Mouse (Mus musculus) bone marrow macrophage, adult 2 months (primary cell): ENCODE results near the gene Pdss2.

Source experiments
- CTCF ChIP-seq: IDR thresholded peaks from 2 replicates; pipeline ENCODE4 v1.5.1; 2012; ENCODE audit warnings: low read depth, mild to moderate bottlenecking, low read length, moderate library complexity
- POLR2A ChIP-seq: IDR thresholded peaks from 2 replicates; pipeline ENCODE4 v1.6.1; 2012; ENCODE audit warnings: mild to moderate bottlenecking, low read depth, low read length, borderline replicate concordance

DNA sequence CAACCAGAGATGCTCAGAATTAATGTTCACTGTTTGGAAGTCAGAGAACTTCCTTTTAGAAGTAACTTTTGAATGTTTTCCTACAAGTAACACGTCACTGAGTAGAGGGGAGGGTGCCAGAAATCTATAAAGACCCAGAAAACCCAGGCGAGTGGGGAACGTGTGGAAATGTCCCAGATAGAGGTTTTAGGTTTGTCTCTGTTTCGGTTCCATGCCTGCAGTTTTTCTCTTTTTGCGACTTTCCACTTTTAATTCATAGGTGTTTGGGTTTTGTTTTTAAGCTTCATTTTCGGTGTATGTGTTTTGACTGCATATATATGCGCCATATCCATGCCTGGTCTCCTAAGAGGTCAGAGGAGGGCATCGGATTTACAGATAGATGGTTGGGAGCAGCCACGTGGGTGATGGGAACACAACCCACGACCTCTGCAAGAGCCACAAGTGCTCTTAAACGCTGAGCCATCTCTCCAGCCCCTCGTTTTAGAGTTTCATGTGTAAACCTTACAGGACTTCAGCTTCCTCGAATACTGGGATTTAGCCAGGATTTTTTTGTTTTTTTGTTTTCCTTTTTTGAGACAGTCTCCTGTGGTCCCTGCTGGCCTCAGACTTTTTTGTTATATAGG lies 259.1 kb downstream of the Pdss2 start:
- no peak for TF ChIP-seq CTCF
- no peak for TF ChIP-seq POLR2A
